Mouse (Mus musculus) frontal cortex, postnatal 25 days (tissue): ENCODE results near the gene Lemd2.
"Not testable (repeated sequence)": the region's sequence is repeated elsewhere in the genome, so short reads cannot be mapped to it uniquely, and the experiment has no call there.

Experiments
- DNase-seq, 2 experiments: peaks; one replicate each; pipeline ENCODE4 v3.0.0; 2022; ENCODE audit warnings: low spot score in 2 of 2

The Lemd2 gene

DNA sequence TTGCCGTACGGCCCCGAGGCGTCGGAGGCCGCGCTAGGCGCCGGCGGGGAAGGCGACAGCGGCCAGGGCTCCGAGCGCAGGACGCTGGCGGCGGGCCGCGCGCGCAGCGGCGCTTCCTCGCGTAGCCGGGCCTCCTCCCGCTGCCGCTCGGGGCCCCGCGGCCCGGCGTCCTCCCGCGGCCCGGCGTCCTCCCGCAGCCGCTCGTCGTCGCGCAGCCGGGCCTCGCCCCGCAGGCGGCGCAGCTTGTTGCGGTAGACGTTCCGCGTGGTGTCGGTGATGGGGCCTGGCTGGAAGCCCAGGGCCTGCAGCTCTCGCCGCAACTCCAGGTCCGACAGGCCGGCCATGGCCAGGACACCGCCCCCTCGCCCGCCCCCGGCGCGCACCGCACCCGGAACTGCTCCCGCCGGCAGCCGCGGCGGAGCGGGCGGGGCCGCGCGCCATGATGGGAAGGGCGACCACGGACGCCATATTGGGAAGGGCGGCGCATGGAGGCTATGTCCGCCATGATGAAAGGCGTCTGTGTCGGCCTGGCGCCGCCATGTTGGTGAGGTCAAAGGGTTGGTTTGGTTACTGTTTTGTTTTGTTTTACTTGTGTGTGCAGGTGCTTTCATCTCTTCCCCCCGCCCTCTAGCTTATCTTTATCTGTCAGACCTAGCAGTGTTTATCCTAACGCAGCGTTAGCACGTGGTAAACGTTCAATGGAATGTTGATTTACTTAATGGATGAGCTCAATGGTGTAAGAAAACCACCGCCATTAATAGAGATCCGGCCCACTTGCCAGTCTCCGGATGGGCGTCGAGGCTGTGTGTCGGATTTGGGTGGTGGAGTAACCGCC lies at the start of gene Lemd2:
Gene Lemd2, minus strand, starts transcription at position 395 of the 835 bp plus-strand sequence.
- peak; percentile 86 to 94 for DNase-seq

DNA sequence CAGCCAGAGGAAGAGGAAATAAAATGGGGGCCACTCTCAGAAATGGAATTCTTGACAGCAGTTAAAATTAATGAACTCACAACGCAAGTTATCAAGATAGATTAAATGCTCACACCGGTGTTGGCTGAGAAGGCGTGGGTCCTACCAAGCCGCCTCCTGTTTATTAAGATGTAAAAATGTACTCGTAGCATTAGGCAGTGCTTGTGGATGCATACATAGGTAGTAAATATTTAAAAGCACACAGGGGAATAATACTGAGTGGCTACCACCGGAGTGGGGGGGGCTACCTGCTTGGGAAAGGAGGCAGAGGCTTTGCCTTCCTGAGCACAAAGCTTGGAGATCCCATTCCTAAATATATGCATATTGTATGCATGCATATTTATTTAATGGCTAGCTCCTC lies 46.9 kb upstream of the Lemd2 start:
- DNase-seq: no peak

GRCm38 (mm10) chr17:27250461-27250860 lies 46.2 kb upstream of the Lemd2 start:
- no peak for DNase-seq

GRCm38 (mm10) chr17:27249073-27249472 lies 44.8 kb upstream of the Lemd2 start:
- DNase-seq: no peak

- peak in 1 of 2 experiments; percentile 53 for DNase-seq
These were observed 43.6 kb upstream of the Lemd2 start for GRCm38 (mm10) chr17:27247680-27248386.

DNA sequence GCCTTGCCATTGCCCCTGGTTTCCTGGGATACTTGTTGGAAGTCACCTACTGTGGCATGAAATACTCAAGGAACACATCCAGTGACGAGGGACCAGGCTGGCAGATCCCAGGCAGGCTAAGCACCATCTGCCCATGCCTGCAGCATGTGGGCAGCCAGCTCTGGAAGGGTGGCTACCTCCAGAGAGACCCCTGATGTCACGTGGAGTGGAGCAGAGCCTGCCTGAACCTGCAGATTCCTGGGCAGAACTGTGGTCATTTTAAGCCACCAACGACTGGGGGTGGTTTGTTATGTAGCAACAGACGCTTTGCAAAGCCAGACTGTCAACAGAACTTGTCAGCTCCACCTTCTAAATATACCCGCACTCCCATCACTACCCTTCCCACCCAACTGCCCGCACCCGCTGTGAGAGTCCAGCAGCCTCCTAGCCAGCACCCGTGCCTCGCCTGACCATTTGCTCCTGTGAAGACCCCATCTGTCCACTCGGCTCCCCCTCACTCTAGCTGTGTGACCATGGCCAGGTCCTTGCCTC lies 41.6 kb upstream of the Lemd2 start:
- DNase-seq: peak; percentile 39 to 50

GRCm38 (mm10) chr17:27244912-27245311 lies 40.6 kb upstream of the Lemd2 start:
- no peak for DNase-seq

GRCm38 (mm10) chr17:27242194-27243189 lies 38.2 kb upstream of the Lemd2 start:
- DNase-seq: peak; percentile 59 to 76

DNA sequence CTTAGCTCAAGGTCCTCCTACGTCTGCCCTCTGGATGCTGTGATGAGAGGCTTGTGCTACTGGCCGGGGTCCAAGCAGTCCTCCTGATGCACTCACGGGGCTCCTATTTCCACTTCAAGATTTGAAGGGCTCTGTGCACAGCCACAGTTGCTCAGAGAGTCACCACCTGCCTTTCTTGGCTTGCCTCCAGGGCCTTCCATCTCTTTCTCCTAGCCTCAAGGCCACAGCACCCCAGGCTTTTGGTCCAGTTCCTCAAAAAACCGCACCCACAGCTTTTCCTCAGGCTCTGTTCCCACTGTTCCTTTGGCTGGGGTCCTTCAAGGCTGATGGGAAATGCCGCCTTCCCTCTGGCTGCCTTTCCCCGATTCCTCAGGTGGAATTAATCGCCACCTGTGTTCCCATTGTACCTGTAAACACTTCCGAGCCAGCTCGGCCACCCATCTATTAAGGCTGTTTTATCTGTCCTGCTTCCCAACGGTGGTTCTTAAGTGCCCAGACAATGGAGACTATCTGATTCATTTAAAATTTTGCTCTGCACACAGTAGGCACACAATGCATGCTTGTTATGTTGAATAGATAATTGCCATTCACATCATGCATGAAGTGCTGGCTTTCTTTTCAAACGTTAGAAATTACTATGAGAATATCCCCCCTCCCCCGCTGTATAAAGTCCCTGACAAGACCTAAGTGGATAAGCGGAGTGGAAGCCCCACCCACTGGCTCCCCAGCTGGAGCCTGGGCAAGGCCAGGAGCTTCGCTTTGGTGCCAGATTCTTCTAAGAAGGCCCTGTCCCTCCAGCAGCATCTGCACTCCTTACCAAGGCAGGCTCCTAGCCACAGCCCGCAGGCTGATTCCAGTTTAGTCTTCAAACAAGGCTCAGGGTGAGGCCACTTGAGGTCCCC lies 36.5 kb upstream of the Lemd2 start:
- DNase-seq: peak in 1 of 2 experiments; percentile 33

DNA sequence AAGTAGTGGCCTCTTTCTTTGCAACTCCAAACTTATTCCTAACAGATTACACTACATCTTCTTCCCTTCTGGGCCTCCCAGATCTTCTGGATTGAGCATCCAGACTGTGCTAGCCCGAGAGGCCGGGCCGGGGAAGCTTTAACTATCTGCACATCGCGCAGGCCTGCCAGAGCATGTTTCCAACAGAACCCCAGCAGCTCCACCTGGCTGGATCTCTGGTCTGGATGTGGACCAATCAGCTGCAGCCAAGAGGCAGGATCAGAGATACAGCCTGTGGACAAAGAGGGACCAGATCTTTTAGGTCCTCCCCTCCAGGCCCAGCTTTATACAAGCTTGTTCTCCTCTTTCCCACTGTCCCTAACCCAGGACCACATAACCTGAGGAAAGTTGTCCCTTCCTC lies 35.7 kb upstream of the Lemd2 start:
- no peak for DNase-seq

DNA sequence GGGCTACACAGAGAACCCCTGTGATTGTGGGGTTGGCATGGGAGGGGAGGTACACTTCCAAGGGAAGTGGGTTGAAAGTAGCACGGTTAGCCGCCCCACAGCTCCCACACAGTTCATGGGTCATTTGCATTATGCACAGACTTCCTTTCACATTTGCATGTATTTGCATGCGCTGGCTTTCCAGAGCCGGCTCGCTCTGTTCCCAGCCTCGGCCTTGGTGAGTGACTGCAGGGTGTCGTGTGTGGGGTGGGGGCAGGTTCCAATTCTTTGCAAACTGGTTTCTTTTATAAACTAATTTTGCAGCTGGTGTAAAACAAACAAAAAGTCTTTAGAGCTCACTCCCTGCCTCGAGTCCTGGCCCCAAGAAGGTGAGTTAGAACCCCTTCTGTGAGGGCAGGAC lies 34.4 kb upstream of the Lemd2 start:
- no peak for DNase-seq

DNA sequence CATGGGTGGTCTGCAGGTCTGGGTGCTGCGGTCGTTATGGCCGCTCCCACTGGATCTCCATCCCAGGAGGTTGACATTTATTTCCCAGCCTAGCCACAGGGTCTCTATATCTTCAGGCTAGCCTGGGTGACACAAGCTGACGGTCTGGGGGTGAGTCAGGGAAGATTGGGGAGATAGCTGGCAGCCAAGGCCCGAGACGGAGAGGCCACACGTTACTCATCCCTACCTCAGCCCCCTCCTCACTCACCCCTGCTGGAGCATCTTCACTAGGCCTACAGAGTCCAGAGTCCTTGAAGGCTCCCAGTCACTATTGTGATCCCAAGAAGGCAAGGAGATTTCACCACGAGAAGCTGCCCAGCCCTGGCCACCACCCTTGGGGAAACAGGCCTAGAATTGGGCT lies 33.5 kb upstream of the Lemd2 start:
- no peak for DNase-seq

- DNase-seq: no peak
These were observed 29.0 kb upstream of the Lemd2 start for GRCm38 (mm10) chr17:27233298-27233697.

GRCm38 (mm10) chr17:27232176-27232575 lies 27.9 kb upstream of the Lemd2 start:
- no peak for DNase-seq

- DNase-seq: not testable (repeated sequence)
These were observed 27.3 kb upstream of the Lemd2 start for GRCm38 (mm10) chr17:27231586-27231985.

- peak; percentile 59 to 74 for DNase-seq
These were observed 26.9 kb upstream of the Lemd2 start for GRCm38 (mm10) chr17:27231146-27231503.

DNA sequence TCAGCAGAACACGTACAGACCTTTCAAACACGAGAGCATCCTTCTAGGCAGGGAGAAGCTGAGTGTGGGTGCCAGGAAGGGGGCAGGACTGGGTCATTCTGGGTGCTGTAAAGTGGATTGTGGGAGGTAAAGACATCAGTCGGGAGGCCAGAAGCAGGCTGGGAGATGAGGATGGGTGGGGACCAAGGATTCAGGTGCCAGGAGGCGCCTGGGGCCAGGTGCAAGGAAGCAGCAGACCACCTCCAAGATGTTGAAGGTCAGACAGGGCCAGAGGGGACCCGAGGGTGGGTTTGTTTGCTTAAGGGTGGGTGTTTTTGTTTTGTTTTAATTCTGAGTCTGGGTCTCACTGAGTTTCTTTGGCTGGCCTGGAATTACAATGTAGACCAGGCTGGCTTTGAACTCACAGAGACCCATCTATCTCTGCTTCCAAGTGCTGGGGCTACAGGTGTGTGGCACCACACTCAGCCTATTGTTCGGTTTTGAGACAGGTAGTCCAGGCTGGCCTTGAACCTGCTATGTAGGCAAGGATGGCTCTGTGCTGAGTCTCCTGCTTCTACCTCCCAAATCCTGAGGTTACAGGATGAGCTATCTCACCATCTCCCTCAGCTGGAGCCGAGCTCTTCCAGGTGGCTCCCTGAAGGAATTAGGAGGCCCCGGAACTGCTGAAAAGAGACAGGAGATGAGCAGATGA lies 26.3 kb upstream of the Lemd2 start:
- no peak for DNase-seq

- DNase-seq: no peak
These were observed 25.6 kb upstream of the Lemd2 start for GRCm38 (mm10) chr17:27229710-27230454.

GRCm38 (mm10) chr17:27228216-27228915 lies 24.1 kb upstream of the Lemd2 start:
- no peak for DNase-seq
